Mouse (Mus musculus): ENCODE measurements around the gene Mrpl21. TPM values are rescaled to one million over a fixed set of nuclear protein-coding genes. Genes with fewer than 3 reads are reported as not detected.

Gene Mrpl21
- total RNA-seq, 2 experiments from 2014 or later, result 91.3 to 97.5 TPM

DNA sequence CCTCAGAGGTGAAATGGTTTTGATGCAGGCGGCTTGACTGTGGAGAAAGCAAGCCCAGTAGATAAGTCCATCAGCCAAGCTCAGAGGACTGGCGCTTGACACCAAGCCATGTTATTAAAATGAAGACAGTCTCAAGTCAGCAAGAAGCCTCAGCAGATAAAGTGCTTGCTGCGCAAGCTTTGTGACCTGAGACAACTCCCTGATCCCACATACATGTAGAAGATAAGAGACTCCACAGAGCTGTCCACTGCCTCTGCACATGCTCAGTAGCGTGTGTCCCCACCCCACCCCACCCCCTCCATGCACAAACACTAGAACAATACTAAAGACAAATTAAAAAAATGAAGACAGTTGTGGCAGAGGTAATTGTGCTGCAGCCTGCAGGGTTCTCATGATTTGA lies 51.8 kb downstream of the Mrpl21 start:
- no peak for ATAC-seq (replicated peaks; ENCODE audit: poor library complexity, severe bottlenecking)

GRCm38 (mm10) chr19:3335917-3336316 lies 53.2 kb downstream of the Mrpl21 start:
- no peak for ATAC-seq (replicated peaks; ENCODE audit: poor library complexity, severe bottlenecking)

GRCm38 (mm10) chr19:3336485-3337255 lies 54.0 kb downstream of the Mrpl21 start:
- ATAC-seq (replicated peaks; ENCODE audit: poor library complexity, severe bottlenecking), result no peak

GRCm38 (mm10) chr19:3339187-3339586 lies 56.5 kb downstream of the Mrpl21 start:
- peak; percentile 56 for ATAC-seq (replicated peaks; ENCODE audit: poor library complexity, severe bottlenecking)

- ATAC-seq (replicated peaks; ENCODE audit: poor library complexity, severe bottlenecking), result 0 out of 2 replicates have a peak, but pooled peaks have one; percentile 12
Measured at GRCm38 (mm10) chr19:3341021-3341420, 58.3 kb downstream of the Mrpl21 start.

Other genes with a start within 250 kb of the Mrpl21 start
- gene Ighmbp2, start 116 bp downstream of the Mrpl21 start, total RNA-seq (2014; fragmentation: Nextera tagmentation), result 2.9 and 6.4 TPM in 2 replicates
- 4.8 and 6.8 TPM in 2 replicates for gene Ighmbp2, start 116 bp downstream of the Mrpl21 start, total RNA-seq (2017)
- 49.3 and 54.8 TPM in 2 replicates for gene Cpt1a, start 39.4 kb downstream of the Mrpl21 start, total RNA-seq (2014; fragmentation: Nextera tagmentation)
- 31.6 and 36.8 TPM in 2 replicates for gene Cpt1a, start 39.4 kb downstream of the Mrpl21 start, total RNA-seq (2017)
- 0.71 and 0.96 TPM in 2 replicates for gene Tesmin, start 106.0 kb downstream of the Mrpl21 start, total RNA-seq (2014; fragmentation: Nextera tagmentation)
- 0.88 and 1.1 TPM in 2 replicates for gene Tesmin, start 106.0 kb downstream of the Mrpl21 start, total RNA-seq (2017)
- gene Gal, start 131.6 kb downstream of the Mrpl21 start, total RNA-seq (2014; fragmentation: Nextera tagmentation), result not detected in 2 replicates
- not detected in 2 replicates for gene Gal, start 131.6 kb downstream of the Mrpl21 start, total RNA-seq (2017)

Data from granulocyte monocyte progenitor cell, adult 5-6 weeks (primary cell).